In genomic region chr11:5575046-5575445, GRCm38 (mm10) we compare ENCODE assay signal across 26 mouse cellular contexts. TPM values are rescaled to one million over a fixed set of nuclear protein-coding genes. Genes with fewer than 3 reads are reported as not detected.
A peak's percentile ranks its signal among the peaks of the same experiment; 100 is the strongest.
DNase-seq lines count a peak whose midpoint lies in the region; ATAC-seq and TF ChIP-seq lines count a peak whose summit lies in the region.
"Had no signal": no experiment of that assay in that cellular context is flagged by ENCODE, and none has a peak within 500 bp of the region (broad histone marks: within the 10 kb centered on the region; RNA-seq: fewer than 3 reads in every experiment).

No protein-coding gene starts in this region.

- H3K9ac ChIP-seq in heart, embryonic 11.5 days (ENCODE audit: low read depth, low read length): no peak overlapping the region
- H3K9ac ChIP-seq in MEL (ENCODE audit: control insufficient read depth, low read depth, low read length, poor library complexity, severe bottlenecking): peak overlapping the region; percentile 66
- no peak overlapping the region for H3K9ac ChIP-seq in liver, embryonic 16.5 days (ENCODE audit: low read depth, low read length)
- H3K9ac ChIP-seq in hindbrain, postnatal 0 days (replicated peaks; ENCODE audit: low read length): no peak overlapping the region
- no peak overlapping the region for H3K9ac ChIP-seq in forebrain, embryonic 14.5 days (ENCODE audit: low read length)
- H3K9ac ChIP-seq in midbrain, embryonic 11.5 days (ENCODE audit: low read length): no peak overlapping the region
- H3K9ac ChIP-seq: embryonic facial prominence, embryonic 15.5 days; forebrain, embryonic 12.5 days; limb, embryonic 13.5 days; neural tube, embryonic 12.5 days; stomach, embryonic 15.5 days had no signal

- H3K4me3 ChIP-seq in heart, embryonic 11.5 days (ENCODE audit: low read depth, low read length): no peak overlapping the region
- peak overlapping the region; percentile 44 to 68 for H3K4me3 ChIP-seq in MEL (ENCODE audit: control insufficient read depth in 1 of 2, insufficient read depth in 1 of 2, low read depth in 2 of 2, low read length in 2 of 2)
- H3K4me3 ChIP-seq in liver, embryonic 16.5 days (ENCODE audit: low read depth, low read length): no peak overlapping the region
- no peak overlapping the region for H3K4me3 ChIP-seq in hindbrain, postnatal 0 days (ENCODE audit: low read length)
- H3K4me3 ChIP-seq in forebrain, embryonic 14.5 days (ENCODE audit: low read depth, low read length): no peak overlapping the region
- H3K4me3 ChIP-seq in midbrain, embryonic 11.5 days (ENCODE audit: low read depth, low read length): no peak overlapping the region
- H3K4me3 ChIP-seq: embryonic facial prominence, embryonic 15.5 days; forebrain, embryonic 12.5 days; limb, embryonic 13.5 days; neural tube, embryonic 12.5 days; stomach, embryonic 15.5 days had no signal

- no peaks in the 10 kb centered on the region for H3K27me3 ChIP-seq in heart, embryonic 11.5 days (ENCODE audit: control insufficient read depth, insufficient read depth, low read length)
- no peaks in the 10 kb centered on the region for H3K27me3 ChIP-seq in MEL (ENCODE audit: control insufficient read depth in 1 of 2, insufficient read depth in 2 of 2, low read length in 2 of 2)
- no peaks in the 10 kb centered on the region for H3K27me3 ChIP-seq in liver, embryonic 16.5 days (ENCODE audit: control insufficient read depth, insufficient read depth, low read depth, low read length)
- no peaks in the 10 kb centered on the region for H3K27me3 ChIP-seq in hindbrain, postnatal 0 days (ENCODE audit: insufficient read depth, low read length)
- H3K27me3 ChIP-seq in forebrain, embryonic 14.5 days (replicated peaks; ENCODE audit: control insufficient read depth, insufficient read depth, low read length): no peaks in the 10 kb centered on the region
- H3K27me3 ChIP-seq in midbrain, embryonic 11.5 days (ENCODE audit: control insufficient read depth, insufficient read depth, low read length): no peaks in the 10 kb centered on the region
- H3K27me3 ChIP-seq: CH12.LX; embryonic facial prominence, embryonic 15.5 days; forebrain, embryonic 12.5 days; limb, embryonic 13.5 days; neural tube, embryonic 12.5 days; stomach, embryonic 15.5 days had no signal

- H3K79me2 ChIP-seq in MEL (ENCODE audit: control insufficient read depth, insufficient read depth, low read length, poor library complexity): no peaks in the 10 kb centered on the region

- DNase-seq in heart, adult 11 months: peak; percentile 11
- DNase-seq in MEL (ENCODE audit: low read depth, low spot score): peak; percentile 89
- DNase-seq in hindbrain, postnatal 0 days (ENCODE audit: low spot score): no peak
- no peak for DNase-seq in forebrain, embryonic 14.5 days (ENCODE audit: low spot score)
- DNase-seq in midbrain, embryonic 11.5 days (ENCODE audit: low spot score, missing footprints): no peak
- DNase-seq: adrenal gland, postnatal 25 days; cerebellum, adult 9-11 months; embryo, embryonic 11 days; layer of hippocampus, adult 9-11 months; right cerebral cortex, postnatal 14 days; thymus, postnatal 14 days had no signal

- no peaks in the 10 kb centered on the region for H3K9me3 ChIP-seq in heart, embryonic 11.5 days (replicated peaks; ENCODE audit: control insufficient read depth, low read length)
- no peaks in the 10 kb centered on the region for H3K9me3 ChIP-seq in MEL (replicated peaks; ENCODE audit: insufficient read depth, low read length)
- H3K9me3 ChIP-seq in liver, embryonic 16.5 days (replicated peaks; ENCODE audit: control insufficient read depth, low read length): no peaks in the 10 kb centered on the region
- no peaks in the 10 kb centered on the region for H3K9me3 ChIP-seq in hindbrain, postnatal 0 days (ENCODE audit: low read length)
- H3K9me3 ChIP-seq in forebrain, embryonic 14.5 days (replicated peaks; ENCODE audit: control insufficient read depth, low read length): no peaks in the 10 kb centered on the region
- H3K9me3 ChIP-seq in midbrain, embryonic 11.5 days (ENCODE audit: control insufficient read depth, low read length): no peaks in the 10 kb centered on the region
- H3K9me3 ChIP-seq: embryonic facial prominence, embryonic 15.5 days; forebrain, embryonic 12.5 days; limb, embryonic 13.5 days; neural tube, embryonic 12.5 days; stomach, embryonic 15.5 days had no signal

- peak in 1 of 2 experiments; percentile 62; a peak in 2 of 4 replicates for TF ChIP-seq POLR2A in MEL (IDR thresholded peaks at IDR 0.05; ENCODE audit: control insufficient read depth in 1 of 2, insufficient read depth in 1 of 2, low read depth in 1 of 2, low read length in 2 of 2, poor library complexity in 1 of 2)

- no peak overlapping the region for H3K4me2 ChIP-seq in heart, embryonic 11.5 days
- H3K4me2 ChIP-seq in liver, embryonic 16.5 days (ENCODE audit: low read depth, low read length): peak overlapping the region; percentile 37
- H3K4me2 ChIP-seq in hindbrain, postnatal 0 days (ENCODE audit: low read depth, low read length): no peak overlapping the region
- H3K4me2 ChIP-seq in forebrain, embryonic 14.5 days (ENCODE audit: low read length): no peak overlapping the region
- H3K4me2 ChIP-seq in midbrain, embryonic 11.5 days: no peak overlapping the region
- H3K4me2 ChIP-seq: embryonic facial prominence, embryonic 15.5 days; forebrain, embryonic 12.5 days; limb, embryonic 13.5 days; neural tube, embryonic 12.5 days; stomach, embryonic 15.5 days had no signal

- H3K27ac ChIP-seq in heart, embryonic 11.5 days (ENCODE audit: low read depth, low read length): no peak overlapping the region
- H3K27ac ChIP-seq in MEL (ENCODE audit: control insufficient read depth, low read depth, low read length): peak overlapping the region; percentile 89
- H3K27ac ChIP-seq in liver, embryonic 16.5 days (ENCODE audit: low read length): peak overlapping the region; percentile 59
- no peak overlapping the region for H3K27ac ChIP-seq in hindbrain, postnatal 0 days
- no peak overlapping the region for H3K27ac ChIP-seq in forebrain, embryonic 14.5 days (ENCODE audit: low read depth, low read length)
- H3K27ac ChIP-seq in midbrain, embryonic 11.5 days (ENCODE audit: low read depth, low read length): no peak overlapping the region
- H3K27ac ChIP-seq: embryonic facial prominence, embryonic 15.5 days; forebrain, embryonic 12.5 days; kidney, postnatal 0 days; limb, embryonic 13.5 days; neural tube, embryonic 12.5 days; stomach, embryonic 15.5 days had no signal

- peaks cover 7% of the 10 kb centered on the region for H3K4me1 ChIP-seq in heart, embryonic 11.5 days (ENCODE audit: control insufficient read depth, insufficient read depth, low read length)
- peaks cover 33 to 40% of the 10 kb centered on the region in 2 experiments for H3K4me1 ChIP-seq in MEL (ENCODE audit: control insufficient read depth in 1 of 2, insufficient read depth in 2 of 2, low read length in 2 of 2)
- peaks cover 31% of the 10 kb centered on the region for H3K4me1 ChIP-seq in liver, embryonic 16.5 days (ENCODE audit: control insufficient read depth, low read depth, low read length)
- H3K4me1 ChIP-seq in hindbrain, postnatal 0 days (ENCODE audit: insufficient read depth, low read length): no peaks in the 10 kb centered on the region
- H3K4me1 ChIP-seq in forebrain, embryonic 14.5 days (ENCODE audit: control insufficient read depth, insufficient read depth, low read length): no peaks in the 10 kb centered on the region
- H3K4me1 ChIP-seq in midbrain, embryonic 11.5 days (ENCODE audit: control insufficient read depth, insufficient read depth, low read length): no peaks in the 10 kb centered on the region; the same call in 1 of the 2 replicates
- H3K4me1 ChIP-seq: embryonic facial prominence, embryonic 15.5 days; neural tube, embryonic 12.5 days; stomach, embryonic 15.5 days had no signal

- no peak for ATAC-seq in heart, embryonic 11.5 days (replicated peaks; ENCODE audit: insufficient number of reproducible peaks, low FRiP score, low TSS enrichment)
- 0 out of 2 replicates have a peak, but pooled peaks have one; percentile 46 for ATAC-seq in erythroid progenitor cell, adult 5-6 weeks (replicated peaks; ENCODE audit: low FRiP score, poor library complexity, severe bottlenecking)
- peak; percentile 76 for ATAC-seq in liver, embryonic 16.5 days (ENCODE audit: low read depth)
- ATAC-seq in hindbrain, postnatal 0 days: no peak
- ATAC-seq in forebrain, embryonic 14.5 days: no peak
- no peak for ATAC-seq in midbrain, embryonic 11.5 days (ENCODE audit: low FRiP score)
- ATAC-seq: intestine, postnatal 0 days had no signal

- WGBS in heart, embryonic 11.5 days (ENCODE audit: insufficient replicate concordance): 38% methylated on average over 6 of the region's 6 CpGs
- 37% methylated on average over 6 of the region's 6 CpGs for WGBS in liver, embryonic 16.5 days (ENCODE audit: insufficient replicate concordance)
- WGBS in hindbrain, postnatal 0 days: 84% methylated on average over 6 of the region's 6 CpGs
- WGBS in forebrain, embryonic 14.5 days: 55% methylated on average over 6 of the region's 6 CpGs
- WGBS in midbrain, embryonic 11.5 days: 86% methylated on average over 6 of the region's 6 CpGs

- no peaks in the 10 kb centered on the region for H3K36me3 ChIP-seq in heart, embryonic 11.5 days (ENCODE audit: control insufficient read depth, insufficient read depth, low read length)
- peaks cover 0 to 45% of the 10 kb centered on the region in 2 experiments; a peak in 2 of 4 replicates for H3K36me3 ChIP-seq in MEL (ENCODE audit: control insufficient read depth in 1 of 2, insufficient read depth in 2 of 2, low read length in 2 of 2)
- H3K36me3 ChIP-seq in liver, embryonic 16.5 days (ENCODE audit: control insufficient read depth, insufficient read depth): no peaks in the 10 kb centered on the region
- H3K36me3 ChIP-seq in hindbrain, postnatal 0 days (ENCODE audit: insufficient read depth, low read length): no peaks in the 10 kb centered on the region
- H3K36me3 ChIP-seq in forebrain, embryonic 14.5 days (ENCODE audit: control insufficient read depth, insufficient read depth, low read length): no peaks in the 10 kb centered on the region
- no peaks in the 10 kb centered on the region for H3K36me3 ChIP-seq in midbrain, embryonic 11.5 days (ENCODE audit: control insufficient read depth, insufficient read depth, low read length)
- H3K36me3 ChIP-seq: embryonic facial prominence, embryonic 15.5 days; forebrain, embryonic 12.5 days; limb, embryonic 13.5 days; neural tube, embryonic 12.5 days; stomach, embryonic 15.5 days had no signal

- TF ChIP-seq CTCF in MEL (IDR thresholded peaks at IDR 0.05 in 2 of 3, conservative IDR thresholded peaks at IDR 0.05 in 1 of 3; ENCODE audit: control insufficient read depth in 1 of 3, insufficient read depth in 1 of 3, low read depth in 2 of 3, low read length in 3 of 3, poor library complexity in 1 of 3, severe bottlenecking in 1 of 3): no peak
- no peak for TF ChIP-seq CTCF in hindbrain, postnatal 0 days (IDR thresholded peaks at IDR 0.05; ENCODE audit: low read depth)

- peak; percentile 90 to 91 for TF ChIP-seq EP300 in MEL (IDR thresholded peaks at IDR 0.05; ENCODE audit: low read depth in 1 of 2, low read length in 2 of 2)

- TF ChIP-seq RAD21 in MEL (IDR thresholded peaks at IDR 0.05; ENCODE audit: low read depth, low read length): no peak

RNA-seq across cellular contexts. Expression of gene Ankrd36, which starts 5.6 kb away (rescaled TPM):
- 0.96 TPM in 1 of 2 replicates, not detected in the other for polyA plus RNA-seq in heart, embryonic 11.5 days (2014; fragmentation: Nextera tagmentation; extraction: Ambion mirVana)
- total RNA-seq in MEL (2012; rRNA removed): 3.4 and 5.2 TPM in 2 replicates
- 1 to 10 TPM in 1 of 2 experiments, not detected in 1; 3.2 TPM for polyA plus RNA-seq in MEL (2012; ENCODE audit: insufficient read depth in 1 of 2, insufficient read length in 2 of 2, low read depth in 1 of 2, low replicate concordance in 2 of 2, missing spikeins in 1 of 2)
- total RNA-seq in erythroid progenitor cell, adult 5-6 weeks (2015; ENCODE audit: low replicate concordance): not detected in 2 replicates
- 4.4 TPM in 1 of 2 replicates, not detected in the other for total RNA-seq in erythroid progenitor cell, adult 5-6 weeks (2017; ENCODE audit: low replicate concordance)
- 1.9 and 2.5 TPM in 2 replicates for polyA plus RNA-seq in liver, embryonic 16.5 days (2015; fragmentation: Nextera tagmentation; extraction: Ambion mirVana)
- not detected in 2 replicates for total RNA-seq in hindbrain, postnatal 0 days (2014; rRNA removed)
- not detected in 2 replicates for polyA plus RNA-seq in hindbrain, postnatal 0 days (2015; fragmentation: Nextera tagmentation; extraction: Ambion mirVana)
- polyA plus RNA-seq in forebrain, embryonic 14.5 days (2014; fragmentation: Nextera tagmentation; extraction: Ambion mirVana): not detected in 2 replicates
- polyA plus RNA-seq in midbrain, embryonic 11.5 days (2014; fragmentation: Nextera tagmentation; extraction: Ambion mirVana): not detected in 2 replicates
- total RNA-seq: adrenal gland, postnatal 25 days; CH12.LX; gastrocnemius, postnatal 4 days; left cerebral cortex, postnatal 10 days had no signal
- polyA plus RNA-seq: embryonic facial prominence, embryonic 15.5 days; heart, embryonic 16.5 days; hindbrain, embryonic 11.5 days; intestine, postnatal 0 days; kidney, postnatal 0 days; neural tube, embryonic 12.5 days had no signal

RNA-seq across cellular contexts. Expression of gene Ccdc117, which starts 33.1 kb away (rescaled TPM):
- polyA plus RNA-seq in heart, embryonic 11.5 days (2014; fragmentation: Nextera tagmentation; extraction: Ambion mirVana): 14.4 and 17.8 TPM in 2 replicates
- 26.3 and 35.4 TPM in 2 replicates for total RNA-seq in MEL (2012; rRNA removed)
- polyA plus RNA-seq in MEL (2012; ENCODE audit: insufficient read depth in 1 of 2, insufficient read length in 2 of 2, low read depth in 1 of 2, low replicate concordance in 2 of 2, missing spikeins in 1 of 2): 10 to 100 TPM in 1 of 2 experiments, not detected in 1; 19.4 TPM
- 2.5 and 4.6 TPM in 2 replicates for total RNA-seq in erythroid progenitor cell, adult 5-6 weeks (2015; ENCODE audit: low replicate concordance)
- total RNA-seq in erythroid progenitor cell, adult 5-6 weeks (2017; ENCODE audit: low replicate concordance): 8.2 and 12.6 TPM in 2 replicates
- 6.8 and 7.5 TPM in 2 replicates for polyA plus RNA-seq in liver, embryonic 16.5 days (2015; fragmentation: Nextera tagmentation; extraction: Ambion mirVana)
- total RNA-seq in hindbrain, postnatal 0 days (2014; rRNA removed): 10.1 and 10.5 TPM in 2 replicates
- 5.8 and 6.6 TPM in 2 replicates for polyA plus RNA-seq in hindbrain, postnatal 0 days (2015; fragmentation: Nextera tagmentation; extraction: Ambion mirVana)
- 13.1 and 14.8 TPM in 2 replicates for polyA plus RNA-seq in forebrain, embryonic 14.5 days (2014; fragmentation: Nextera tagmentation; extraction: Ambion mirVana)
- polyA plus RNA-seq in midbrain, embryonic 11.5 days (2014; fragmentation: Nextera tagmentation; extraction: Ambion mirVana): 26.2 and 27.4 TPM in 2 replicates

RNA-seq across cellular contexts. Expression of gene Xbp1, which starts 54.6 kb away (rescaled TPM):
- polyA plus RNA-seq in heart, embryonic 11.5 days (2014; fragmentation: Nextera tagmentation; extraction: Ambion mirVana): 141 and 145 TPM in 2 replicates
- total RNA-seq in MEL (2012; rRNA removed): 84.2 and 101 TPM in 2 replicates
- polyA plus RNA-seq in MEL (2012; ENCODE audit: insufficient read depth in 1 of 2, insufficient read length in 2 of 2, low read depth in 1 of 2, low replicate concordance in 2 of 2, missing spikeins in 1 of 2): 10 to 100 TPM in 1 of 2 experiments, not detected in 1; 81.8 TPM
- total RNA-seq in erythroid progenitor cell, adult 5-6 weeks (2015; ENCODE audit: low replicate concordance): 42.8 and 44.7 TPM in 2 replicates
- total RNA-seq in erythroid progenitor cell, adult 5-6 weeks (2017; ENCODE audit: low replicate concordance): 27.2 and 32.3 TPM in 2 replicates
- 105 and 116 TPM in 2 replicates for polyA plus RNA-seq in liver, embryonic 16.5 days (2015; fragmentation: Nextera tagmentation; extraction: Ambion mirVana)
- 95.0 and 102 TPM in 2 replicates for total RNA-seq in hindbrain, postnatal 0 days (2014; rRNA removed)
- polyA plus RNA-seq in hindbrain, postnatal 0 days (2015; fragmentation: Nextera tagmentation; extraction: Ambion mirVana): 87.1 and 88.9 TPM in 2 replicates
- polyA plus RNA-seq in forebrain, embryonic 14.5 days (2014; fragmentation: Nextera tagmentation; extraction: Ambion mirVana): 124 and 145 TPM in 2 replicates
- 126 and 133 TPM in 2 replicates for polyA plus RNA-seq in midbrain, embryonic 11.5 days (2014; fragmentation: Nextera tagmentation; extraction: Ambion mirVana)

Comparison
In these comparisons a context has a peak if more than half of its experiments do, and no peak if none do; other contexts are left out.
1. DNase-seq: peak in heart, adult 11 months (single experiment) and MEL (single experiment); none in hindbrain, postnatal 0 days (single experiment), forebrain, embryonic 14.5 days (single experiment) and midbrain, embryonic 11.5 days (single experiment).
2. ATAC-seq: peak in erythroid progenitor cell, adult 5-6 weeks (single experiment) and liver, embryonic 16.5 days (single experiment); none in heart, embryonic 11.5 days (single experiment), hindbrain, postnatal 0 days (single experiment), forebrain, embryonic 14.5 days (single experiment) and midbrain, embryonic 11.5 days (single experiment).
3. H3K27ac ChIP-seq: peak in MEL (single experiment) and liver, embryonic 16.5 days (single experiment); none in heart, embryonic 11.5 days (single experiment), hindbrain, postnatal 0 days (single experiment), forebrain, embryonic 14.5 days (single experiment) and midbrain, embryonic 11.5 days (single experiment).
4. H3K4me3 ChIP-seq: peak in MEL (2 of 2); none in heart, embryonic 11.5 days (single experiment), liver, embryonic 16.5 days (single experiment), hindbrain, postnatal 0 days (single experiment), forebrain, embryonic 14.5 days (single experiment) and midbrain, embryonic 11.5 days (single experiment).